Mouse (Mus musculus): Measurements from ENCODE around the gene Bcl9.

- peak; percentile 64 for TF ChIP-seq CTCF (IDR thresholded peaks at IDR 0.05; ENCODE audit: low read depth)
- no peak for TF ChIP-seq EP300 (optimal IDR thresholded peaks at IDR 0.05)
Observed at GRCm38 (mm10) chr3:97332172-97332571, 34.5 kb upstream of the Bcl9 start.
